Mouse (Mus musculus) myocyte (in vitro differentiated cells): ENCODE measurements around the gene Card11.

ENCODE experiments used
- E2F4 ChIP-seq: IDR thresholded peaks from one replicate; pipeline ENCODE4 v1.6.1; 2011; ENCODE audit warnings: mild to moderate bottlenecking, control low read depth, moderate library complexity; ENCODE audit not compliant: insufficient read depth
- MAX ChIP-seq: IDR thresholded peaks from one replicate; pipeline ENCODE4 v1.6.1; 2011; ENCODE audit warnings: low read depth, mild to moderate bottlenecking, control low read depth
- MYOD1 ChIP-seq, 3 experiments: IDR thresholded peaks; one replicate each; pipeline ENCODE4 v1.6.1; 2011; ENCODE audit warnings: control low read depth in 2 of 3, low read depth in 2 of 3, mild to moderate bottlenecking in 2 of 3, moderate library complexity in 1 of 3; ENCODE audit not compliant: insufficient read length in 2 of 3, control insufficient read depth in 1 of 3
- MYOG ChIP-seq, 3 experiments: IDR thresholded peaks; one replicate each; pipeline ENCODE4 v1.6.1; 2011; ENCODE audit warnings: control low read depth in 2 of 3, low read depth in 2 of 3, mild to moderate bottlenecking in 2 of 3; ENCODE audit not compliant: insufficient read length in 2 of 3, control insufficient read depth in 1 of 3, insufficient read depth in 1 of 3
- POLR2A ChIP-seq: IDR thresholded peaks from one replicate; pipeline ENCODE4 v1.6.1; 2011; ENCODE audit warnings: low read depth, mild to moderate bottlenecking, control low read depth, moderate library complexity; ENCODE audit not compliant: insufficient read length
- POLR2AphosphoS2 ChIP-seq: IDR thresholded peaks from one replicate; pipeline ENCODE4 v1.6.1; 2011; ENCODE audit warnings: low read depth, control low read depth; ENCODE audit not compliant: insufficient read length
- REST ChIP-seq: IDR thresholded peaks from one replicate; pipeline ENCODE4 v1.6.1; 2011; ENCODE audit warnings: mild to moderate bottlenecking, control low read depth, moderate library complexity; ENCODE audit not compliant: insufficient read depth, insufficient read length
- TCF3 ChIP-seq: IDR thresholded peaks from one replicate; pipeline ENCODE4 v1.6.1; 2011; ENCODE audit warnings: low read depth, control low read depth; ENCODE audit not compliant: insufficient read length
- USF1 ChIP-seq: IDR thresholded peaks from one replicate; pipeline ENCODE4 v1.6.1; 2011; ENCODE audit warnings: low read depth, mild to moderate bottlenecking, control low read depth, moderate library complexity

DNA sequence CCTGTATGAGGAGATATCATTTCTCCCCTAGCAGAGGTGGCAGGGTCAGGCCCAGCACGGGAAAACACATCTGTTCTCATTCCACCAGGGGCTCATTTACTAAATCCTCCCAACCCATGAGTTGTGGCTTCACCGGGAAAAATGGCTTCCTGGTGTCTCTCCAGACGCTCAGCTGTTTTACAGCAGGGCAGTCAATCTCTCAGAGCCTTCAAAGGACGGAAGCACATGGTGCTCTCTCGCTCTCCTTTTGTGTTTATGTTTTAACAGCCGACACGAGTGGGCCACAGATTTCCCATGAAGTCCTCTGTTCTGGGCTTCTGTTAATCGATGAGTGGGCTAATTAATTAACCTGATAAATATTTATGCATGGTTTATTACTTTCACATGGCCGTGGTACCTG is 40.5 kb upstream of the Card11 start:
- TF ChIP-seq POLR2A (no peak), REST (no peak), MYOD1 (IDR thresholded peaks at IDR 0.05; ENCODE audit: control insufficient read depth in 1 of 3, insufficient read length in 2 of 3, low read depth in 2 of 3) (no peak), USF1 (no peak), TCF3 (no peak), POLR2AphosphoS2 (no peak), E2F4 (no peak), MYOG (IDR thresholded peaks at IDR 0.05; ENCODE audit: control insufficient read depth in 1 of 3, insufficient read depth in 1 of 3, insufficient read length in 2 of 3, low read depth in 2 of 3) (no peak), MAX (no peak)
